Mouse (Mus musculus): ENCODE results near the gene Spem2. TPM values are rescaled to one million over a fixed set of nuclear protein-coding genes. Genes with fewer than 3 reads are reported as not detected.
A peak's percentile ranks its signal among the peaks of the same experiment; 100 is the strongest.

Gene Spem2
- total and polyA plus RNA-seq, 3 experiments, result not detected

- TF ChIP-seq MEF2A (IDR thresholded peaks at IDR 0.05; ENCODE audit: borderline replicate concordance, low read depth, low read length) (peak; percentile 35; the same call in 1 of the 2 replicates), ZKSCAN1 (IDR thresholded peaks at IDR 0.05; ENCODE audit: borderline replicate concordance, low read depth, low read length) (no peak), MYC (IDR thresholded peaks at IDR 0.05; ENCODE audit: low read depth, low read length) (0 out of 2 replicates have a peak, but pooled peaks have one; percentile 37), CTCF (conservative IDR thresholded peaks at IDR 0.05 in 1 of 2, IDR thresholded peaks at IDR 0.05 in 1 of 2; ENCODE audit: low read depth in 2 of 2, low read length in 2 of 2) (no peak)
These were observed 33.4 kb downstream of the Spem2 start (continued) for GRCm38 (mm10) chr11:69784793-69785272.

- H3K9ac ChIP-seq (ENCODE audit: insufficient read depth, low read depth), result no peak overlapping the region
- no peak overlapping the region for H3K4me3 ChIP-seq (replicated peaks in 1 of 3; ENCODE audit: low read depth in 2 of 3, low read length in 2 of 3, poor library complexity in 1 of 3)
- H3K9me3 ChIP-seq (replicated peaks; ENCODE audit: low read length), result no peaks in the 10 kb centered on the region
- in situ Hi-C loops (cut with MboI; ENCODE audit: low pct_ligation_motif_present, low pct_unique_long_range_greater_than_20kb, low sequenced_read_pairs), result no loop called here
- no peaks in the 10 kb centered on the region for H3K79me2 ChIP-seq (replicated peaks; ENCODE audit: control insufficient read depth, extremely low read depth, insufficient read depth, poor library complexity, severe bottlenecking)
- no peaks in the 10 kb centered on the region for H3K27me3 ChIP-seq (replicated peaks)
- no peak for DNase-seq (ENCODE audit: extremely low read depth)
- dilution Hi-C loops (cut with MboI; ENCODE audit: extremely low pct_ligation_motif_present, extremely low pct_unique_long_range_greater_than_20kb, low sequenced_read_pairs), result no loop called here
- peaks cover 17 to 47% of the 10 kb centered on the region in 2 experiments for H3K4me1 ChIP-seq (ENCODE audit: control insufficient read depth in 1 of 2, insufficient read depth in 2 of 2)
- H3K4me2 ChIP-seq (ENCODE audit: insufficient read depth, low read depth, poor library complexity, severe bottlenecking), result no peak overlapping the region
- peaks cover 4 to 35% of the 10 kb centered on the region in 2 experiments for H3K36me3 ChIP-seq (replicated peaks in 1 of 2; ENCODE audit: control insufficient read depth in 1 of 2, insufficient read depth in 1 of 2, low read length in 1 of 2)
- TF ChIP-seq TBP (conservative IDR thresholded peaks at IDR 0.05; ENCODE audit: low read depth, low read length), result no peak
- TF ChIP-seq USF2 (conservative IDR thresholded peaks at IDR 0.05; ENCODE audit: low read depth, low read length), result no peak
- no peak for TF ChIP-seq SMC3 (IDR thresholded peaks at IDR 0.05; ENCODE audit: low read depth, low read length)
- TF ChIP-seq MAFK (IDR thresholded peaks at IDR 0.05; ENCODE audit: insufficient replicate concordance, low read length), result no peak
- no peak for TF ChIP-seq RAD21 (IDR thresholded peaks at IDR 0.05; ENCODE audit: low read depth, low read length)
- TF ChIP-seq ZMIZ1 (IDR thresholded peaks at IDR 0.05; ENCODE audit: low read depth, low read length), result no peak
- H3K27ac ChIP-seq (ENCODE audit: insufficient read depth, low read depth), result no peak overlapping the region
These were observed 36.4 kb downstream of the Spem2 start for GRCm38 (mm10) chr11:69781828-69782227.

- no peak for DNase-seq (ENCODE audit: extremely low read depth)
- Histone ChIP-seq H3K4me2 (ENCODE audit: insufficient read depth, low read depth, poor library complexity, severe bottlenecking) (no peak overlapping the region), H3K9ac (ENCODE audit: insufficient read depth, low read depth) (no peak overlapping the region), H3K4me3 (replicated peaks in 1 of 3; ENCODE audit: low read depth in 2 of 3, low read length in 2 of 3, poor library complexity in 1 of 3) (no peak overlapping the region), H3K36me3 (replicated peaks in 1 of 2; ENCODE audit: control insufficient read depth in 1 of 2, insufficient read depth in 1 of 2, low read length in 1 of 2) (peaks cover 8 to 40% of the 10 kb centered on the region in 2 experiments), H3K27me3 (replicated peaks) (no peaks in the 10 kb centered on the region), H3K9me3 (replicated peaks; ENCODE audit: low read length) (no peaks in the 10 kb centered on the region), H3K27ac (ENCODE audit: insufficient read depth, low read depth) (no peak overlapping the region), H3K4me1 (ENCODE audit: control insufficient read depth in 1 of 2, insufficient read depth in 2 of 2) (peaks cover 40 to 66% of the 10 kb centered on the region in 2 experiments), H3K79me2 (replicated peaks; ENCODE audit: control insufficient read depth, extremely low read depth, insufficient read depth, poor library complexity, severe bottlenecking) (no peaks in the 10 kb centered on the region)
- in situ Hi-C loops (cut with MboI; ENCODE audit: low pct_ligation_motif_present, low pct_unique_long_range_greater_than_20kb, low sequenced_read_pairs) (no loop called here), dilution Hi-C loops (cut with MboI; ENCODE audit: extremely low pct_ligation_motif_present, extremely low pct_unique_long_range_greater_than_20kb, low sequenced_read_pairs) (no loop called here)
- no peak for TF ChIP-seq MYC (IDR thresholded peaks at IDR 0.05; ENCODE audit: low read depth, low read length)
- no peak for TF ChIP-seq GABPA (IDR thresholded peaks at IDR 0.05; ENCODE audit: insufficient replicate concordance, low read depth, low read length)
- no peak for TF ChIP-seq TCF12 (IDR thresholded peaks at IDR 0.05; ENCODE audit: low read depth, low read length)
- no peak for TF ChIP-seq USF2 (conservative IDR thresholded peaks at IDR 0.05; ENCODE audit: low read depth, low read length)
- no peak for TF ChIP-seq HCFC1 (IDR thresholded peaks at IDR 0.05; ENCODE audit: low read depth, low read length)
- TF ChIP-seq NRF1 (IDR thresholded peaks at IDR 0.05; ENCODE audit: low read depth, low read length), result no peak
- no peak for TF ChIP-seq MAFK (IDR thresholded peaks at IDR 0.05; ENCODE audit: insufficient replicate concordance, low read length)
- no peak for TF ChIP-seq ZKSCAN1 (IDR thresholded peaks at IDR 0.05; ENCODE audit: borderline replicate concordance, low read depth, low read length)
These were observed 39.3 kb downstream of the Spem2 start for GRCm38 (mm10) chr11:69778985-69779384.

Measured in CH12.LX (cell line).